Mouse (Mus musculus) thymus, postnatal 0 days (tissue): ENCODE measurements around the gene Gm11549. TPM values are rescaled to one million over a fixed set of nuclear protein-coding genes. Genes with fewer than 3 reads are reported as not detected.
A peak's percentile ranks its signal among the peaks of the same experiment; 100 is the strongest.

ENCODE experiments used
- DNase-seq: peaks from one replicate; pipeline ENCODE4 v3.0.0-alpha.2; 2015; ENCODE audit warnings: low spot score
- polyA plus RNA-seq: library from polyadenylated mRNA; unstranded; fragments of >200 nt; fragmentation: Nextera tagmentation; extraction: Ambion mirVana; gene quantifications from 2 replicates; pipeline ENCODE4 v1.2.1, GENCODE M21; 2015

Gm11549 gene
- 0.14 and 0.16 TPM in 2 replicates for polyA plus RNA-seq

DNA sequence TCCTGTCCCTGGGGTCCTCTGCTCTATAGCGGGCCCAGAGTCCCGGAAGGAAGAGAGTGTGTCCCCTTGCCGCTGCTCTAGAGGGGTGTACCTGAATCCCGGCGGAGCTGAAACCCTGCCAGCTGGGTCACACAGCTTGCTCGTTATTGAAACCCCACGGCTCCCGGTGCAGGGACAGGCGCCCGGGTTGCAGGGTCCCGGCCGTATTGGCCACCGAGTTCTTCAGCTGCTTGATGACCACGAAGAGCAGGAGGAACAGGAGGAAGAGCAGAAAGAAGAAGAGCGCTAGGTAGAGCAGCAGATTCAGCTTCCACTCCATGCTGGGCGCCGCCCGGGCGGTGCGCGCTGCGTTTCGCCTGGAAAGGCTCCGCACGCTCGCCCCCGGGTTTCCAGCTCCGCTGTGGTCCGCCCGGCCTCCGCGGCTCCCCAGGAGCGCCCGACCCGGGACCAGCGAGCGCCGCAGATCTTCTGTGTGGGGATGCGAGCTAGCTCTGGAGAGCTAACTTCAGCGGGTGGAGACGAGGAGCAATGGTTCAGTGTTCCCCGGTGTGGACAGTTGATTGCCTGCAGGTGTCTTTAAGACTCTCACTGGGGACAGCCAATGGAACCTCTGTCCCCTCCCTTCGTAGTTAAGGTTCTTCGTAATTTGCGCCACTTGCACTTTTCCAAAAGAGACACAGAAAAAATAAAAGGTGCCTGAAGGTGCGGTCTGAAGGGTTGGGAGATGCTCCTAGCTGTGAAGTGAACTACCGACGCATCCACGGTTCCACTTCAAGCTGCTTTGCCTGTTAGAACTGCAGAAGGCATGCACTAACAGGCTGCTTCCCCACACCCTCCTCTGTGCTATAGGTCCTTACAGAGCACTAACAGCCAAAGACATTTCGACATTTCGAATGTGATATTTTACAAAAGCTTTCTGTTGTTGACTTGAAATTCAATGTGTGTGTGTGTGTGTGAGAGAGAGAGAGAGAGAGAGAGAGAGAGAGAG is at the start of gene Gm11549:
Gene Gm11549 (minus strand): TSS at position 741 of the 988 bp plus-strand sequence.
- DNase-seq, result no peak

DNA sequence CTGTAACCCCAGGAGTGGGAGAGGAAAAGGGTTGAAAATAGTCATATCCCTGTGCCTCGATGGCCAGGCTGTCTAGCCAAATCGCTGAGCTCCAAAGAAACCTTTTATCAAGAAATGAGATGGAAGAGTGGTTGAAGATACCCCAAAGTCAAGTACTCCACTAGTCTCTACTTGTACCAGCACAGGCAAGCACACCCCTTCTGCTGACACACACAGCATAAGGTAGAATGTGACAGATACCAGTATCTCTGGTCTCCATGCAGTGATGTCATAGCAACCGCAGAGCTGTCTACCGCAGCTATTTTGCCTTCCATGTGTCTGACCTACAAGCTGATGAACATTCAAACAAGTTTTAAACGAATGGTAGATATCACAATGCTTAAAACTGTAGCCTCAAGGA is 48.2 kb upstream of the Gm11549 start:
- no peak for DNase-seq

GRCm38 (mm10) chr3:36563666-36564065 is 42.1 kb upstream of the Gm11549 start:
- DNase-seq, result no peak

DNA sequence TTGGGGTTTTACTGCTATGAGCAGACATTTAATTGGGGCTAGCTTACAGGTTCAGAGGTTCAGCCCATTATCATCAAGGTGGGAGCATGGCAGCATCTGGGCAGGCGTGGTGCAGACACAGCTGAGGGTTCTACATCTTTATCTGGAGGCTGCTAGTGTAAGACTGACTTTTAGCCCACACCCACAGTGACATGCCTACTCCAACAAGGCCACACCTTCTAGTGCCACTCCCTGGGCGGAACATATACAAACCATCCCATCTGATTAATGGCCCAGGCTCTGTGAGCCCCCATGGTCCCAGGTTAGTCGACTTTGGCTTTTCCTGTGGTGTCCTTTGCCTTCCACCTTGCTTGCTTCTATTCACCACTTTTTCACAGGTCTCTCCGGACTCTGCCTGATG is 38.0 kb upstream of the Gm11549 start:
- no peak for DNase-seq

DNA sequence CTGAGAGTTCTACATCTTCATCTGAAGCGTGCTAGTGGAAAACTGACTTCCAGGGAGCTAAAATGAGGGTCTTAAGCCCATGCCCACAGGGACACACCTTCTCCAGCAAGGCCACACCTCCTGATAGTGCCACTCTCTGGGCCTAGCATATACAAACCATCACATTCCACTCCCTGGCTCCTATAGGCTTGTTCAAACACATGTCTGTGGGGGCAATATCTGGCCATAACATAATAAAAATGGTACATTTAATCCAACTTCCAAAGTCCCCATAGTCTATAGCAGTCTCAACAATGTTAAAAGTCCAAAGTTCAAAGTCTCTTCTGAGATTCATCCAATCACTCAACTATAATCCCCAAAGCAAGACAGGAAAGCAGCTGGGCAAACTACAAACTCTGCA is 36.0 kb upstream of the Gm11549 start:
- DNase-seq, result no peak

GRCm38 (mm10) chr3:36552406-36553047 is 30.9 kb upstream of the Gm11549 start, which contains the start of gene Exosc9:
TSS of gene Exosc9 (plus strand) at chr3:36552606.
- DNase-seq, result peak; percentile 90

DNA sequence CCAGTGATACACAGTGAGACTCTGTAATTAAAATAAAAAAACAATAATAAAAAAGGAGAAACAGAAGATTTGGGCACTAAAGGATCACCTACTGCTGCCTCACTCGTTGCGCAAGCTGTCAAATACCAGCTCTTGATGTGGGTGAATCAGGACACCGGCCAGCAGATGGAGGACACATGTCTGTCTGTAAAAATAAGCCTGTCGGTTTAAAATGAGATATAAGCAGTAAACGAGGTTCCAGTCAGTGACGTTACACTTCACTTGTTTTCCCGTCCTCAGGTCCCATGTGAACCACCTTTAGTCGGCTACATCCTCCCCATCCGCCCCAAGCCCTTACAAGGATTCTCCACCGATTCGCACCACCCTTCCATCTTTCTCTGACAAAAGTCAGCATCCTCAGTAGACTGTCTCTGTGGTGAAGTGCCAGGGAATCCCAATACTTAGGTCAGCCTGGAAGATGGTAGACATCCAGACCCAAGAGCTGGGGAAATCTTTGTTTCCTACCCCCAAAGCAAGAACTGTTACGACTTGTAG is 30.3 kb upstream of the Gm11549 start:
- no peak for DNase-seq

DNA sequence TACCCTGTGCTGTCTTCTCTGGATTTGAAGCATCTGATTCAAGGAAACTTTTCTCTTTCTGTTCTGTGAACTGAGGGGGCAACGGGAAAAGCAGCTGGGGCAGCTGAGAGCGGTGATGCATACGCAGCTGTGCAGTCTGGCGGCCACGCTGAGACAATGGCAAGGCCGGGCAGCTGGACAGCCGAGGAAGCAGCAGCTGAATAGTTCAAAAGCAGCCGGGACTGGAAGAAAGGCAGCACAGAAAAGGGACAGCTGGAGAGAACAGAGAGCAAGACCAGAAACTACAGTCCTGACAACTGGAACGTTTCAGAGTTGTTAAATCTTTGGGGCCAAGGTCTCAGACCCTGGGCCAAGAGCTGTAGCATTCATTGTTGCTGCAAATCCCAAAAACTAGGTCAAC is 29.7 kb upstream of the Gm11549 start:
- no peak for DNase-seq

- no peak for DNase-seq
Observed at GRCm38 (mm10) chr3:36544961-36545360, 23.3 kb upstream of the Gm11549 start.

DNA sequence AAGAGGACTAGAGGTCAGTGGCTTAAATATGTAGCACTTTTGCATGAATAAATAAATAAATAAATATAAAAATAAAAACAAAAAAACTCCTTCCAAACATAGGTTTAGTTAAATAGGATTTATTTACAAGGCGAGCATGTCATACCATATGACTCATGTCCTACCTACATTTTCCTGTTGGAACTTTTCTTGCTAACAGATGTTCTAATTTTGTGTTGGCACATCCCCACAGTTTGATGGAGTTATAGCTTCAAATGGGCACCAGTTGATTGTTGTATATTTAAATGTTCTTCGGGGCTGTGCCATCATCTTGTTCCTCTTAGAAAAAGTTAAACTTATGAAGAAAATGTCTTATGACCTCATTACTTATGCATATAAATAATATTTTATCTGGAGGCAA is 19.8 kb upstream of the Gm11549 start:
- no peak for DNase-seq

DNA sequence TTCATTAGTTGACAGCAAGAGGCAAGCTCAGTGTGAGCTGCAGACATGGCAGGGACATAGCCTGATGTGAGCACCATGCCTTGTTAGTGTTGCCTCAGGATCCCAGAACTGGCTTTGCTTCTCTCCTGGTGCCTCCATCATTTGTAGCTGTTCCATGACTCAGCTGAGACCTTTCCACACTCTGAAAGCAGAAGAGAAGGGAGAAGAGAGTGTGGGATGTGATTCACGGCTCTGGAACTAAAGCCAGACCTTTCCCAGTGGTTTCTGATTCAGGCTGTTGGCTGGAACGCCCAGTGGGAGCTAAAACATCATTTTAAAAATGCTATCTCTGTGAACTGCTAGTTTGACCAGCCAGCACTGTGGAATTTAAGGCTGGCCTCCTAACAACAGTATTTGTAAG is 19.1 kb upstream of the Gm11549 start:
- no peak for DNase-seq

DNA sequence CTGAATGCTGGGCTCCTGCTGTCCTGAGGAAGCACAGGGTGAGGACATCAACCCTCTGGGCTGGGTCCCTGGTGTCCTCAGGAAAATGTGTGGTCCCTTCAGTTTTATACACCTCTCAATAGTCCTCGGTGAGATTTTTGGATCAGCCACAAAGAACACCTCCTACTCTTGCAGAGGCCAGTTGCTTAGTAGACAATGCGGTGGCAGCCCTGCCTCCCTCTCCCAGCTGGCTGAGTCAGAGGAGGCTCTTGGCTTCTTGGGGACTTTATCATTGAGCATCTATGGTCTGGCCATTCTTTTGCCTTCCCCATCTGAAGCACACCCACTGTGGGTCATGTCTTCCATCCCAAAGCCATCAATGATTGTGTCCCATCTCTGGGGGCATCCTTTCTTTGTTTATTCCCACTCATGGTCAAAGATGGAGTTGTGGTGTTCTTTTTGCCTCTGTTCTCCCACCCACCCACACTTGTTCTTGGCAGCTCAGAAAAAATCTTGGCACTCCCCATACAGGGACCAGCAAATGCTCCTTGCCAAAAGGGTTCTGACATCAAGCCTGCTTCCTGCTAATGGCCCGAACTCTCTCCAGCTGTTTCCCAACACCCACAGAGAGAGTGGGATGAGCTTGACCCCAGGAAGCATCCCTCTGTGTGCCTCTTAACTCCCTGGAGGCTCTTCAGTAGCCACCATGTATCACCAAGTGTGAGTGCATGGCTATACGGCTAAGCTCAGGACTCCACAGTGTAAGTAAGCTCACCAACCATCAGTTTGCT is 16.3 kb upstream of the Gm11549 start:
- no peak for DNase-seq

DNA sequence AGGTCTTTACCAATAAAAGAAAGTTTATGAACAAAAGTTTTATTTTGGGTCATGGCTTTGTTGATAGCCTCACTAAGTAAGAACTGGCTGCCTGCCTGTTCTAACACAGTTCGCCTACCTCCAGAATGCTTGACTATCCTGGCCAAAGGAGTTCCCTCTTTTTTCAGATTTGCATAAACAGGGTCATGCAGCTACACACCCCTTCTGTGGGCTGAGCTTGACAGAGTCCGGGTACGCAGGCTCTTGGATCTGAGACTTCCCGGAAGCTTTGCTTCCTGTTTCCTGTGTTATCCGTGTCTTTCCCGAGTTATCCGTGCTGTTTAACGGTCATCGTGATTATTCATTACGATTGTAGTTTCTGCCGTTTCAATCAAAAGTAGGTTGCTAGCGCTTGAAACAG is 14.4 kb upstream of the Gm11549 start:
- no peak for DNase-seq

DNA sequence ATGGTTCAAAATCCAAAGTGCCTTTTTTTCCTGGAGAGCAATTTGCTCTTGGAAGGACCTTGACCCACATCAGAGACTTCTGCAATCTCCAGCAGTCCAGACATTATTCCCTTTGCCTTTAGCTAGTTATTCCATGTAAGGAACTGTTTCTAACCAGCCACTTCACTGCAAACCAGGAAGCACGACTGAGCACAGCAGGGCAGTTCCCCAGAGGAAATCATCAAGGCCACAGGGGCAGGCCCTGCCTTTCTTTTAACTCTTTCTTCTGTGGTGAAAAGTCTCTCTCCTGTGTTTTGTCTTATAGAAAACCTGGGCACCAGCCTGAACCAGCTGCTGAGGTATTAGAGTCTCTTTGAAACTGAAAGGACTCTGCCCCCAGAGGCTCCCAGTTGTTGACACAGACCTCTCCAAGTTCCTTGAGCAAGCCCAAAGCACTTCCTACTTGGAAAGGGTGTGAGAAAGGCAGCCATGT is 11.6 kb upstream of the Gm11549 start:
- DNase-seq, result no peak

GRCm38 (mm10) chr3:36532738-36533137 is 11.1 kb upstream of the Gm11549 start:
- DNase-seq, result no peak

DNA sequence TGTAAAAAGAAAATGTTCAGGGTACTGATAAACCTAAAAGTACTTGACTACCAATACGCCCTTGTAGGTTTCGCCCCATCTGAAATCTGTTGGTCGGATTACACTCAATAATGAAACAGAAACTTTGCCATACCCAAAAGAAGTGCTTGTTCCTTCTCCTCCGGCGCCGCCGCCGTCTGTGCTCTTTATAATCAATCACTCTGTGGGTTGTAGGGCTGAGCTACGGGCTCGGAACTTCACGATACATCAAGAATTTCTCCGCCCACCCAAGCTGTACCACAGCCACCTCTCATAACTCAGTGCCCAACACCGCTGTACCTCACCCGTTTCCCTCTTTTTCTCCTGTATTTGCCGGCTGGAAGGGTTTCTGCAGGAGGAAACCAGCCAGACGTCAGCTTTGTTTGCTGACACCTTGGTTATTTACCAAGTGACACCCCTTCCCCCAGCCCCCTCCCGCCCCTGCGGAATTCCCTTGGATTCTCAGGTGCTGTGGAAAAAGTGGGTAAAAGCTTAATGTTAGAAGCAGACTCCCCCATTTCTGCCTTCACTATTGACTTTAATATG is 10.4 kb upstream of the Gm11549 start:
- no peak for DNase-seq

GRCm38 (mm10) chr3:36531242-36531641 is 9.6 kb upstream of the Gm11549 start:
- no peak for DNase-seq

GRCm38 (mm10) chr3:36530781-36531180 is 9.2 kb upstream of the Gm11549 start:
- DNase-seq, result no peak

GRCm38 (mm10) chr3:36530345-36530744 is 8.7 kb upstream of the Gm11549 start:
- DNase-seq, result no peak

GRCm38 (mm10) chr3:36524466-36524865 is 2.9 kb upstream of the Gm11549 start:
- no peak for DNase-seq

DNA sequence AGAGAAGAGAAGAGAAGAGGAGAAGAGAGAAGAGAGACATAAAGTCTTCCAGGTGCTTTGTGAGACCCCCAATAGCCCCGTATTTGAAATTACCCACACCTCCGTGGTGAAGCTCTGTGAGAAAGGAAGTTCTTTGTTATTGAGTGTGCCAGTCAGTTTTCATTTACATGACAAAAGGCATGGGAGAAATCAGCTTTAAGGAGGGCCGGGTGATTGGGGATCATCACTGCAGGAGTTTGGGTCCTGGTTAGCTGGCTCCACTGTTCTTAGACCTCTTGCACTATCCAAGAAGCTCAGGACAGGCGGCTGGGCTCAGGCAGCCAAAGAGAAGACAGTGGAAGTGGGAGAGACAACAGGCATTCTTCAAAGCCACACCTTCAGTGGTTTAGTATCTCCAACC is 524 bp upstream of the Gm11549 start:
- DNase-seq, result no peak
